In genomic region chr5:144372885-144373284, GRCm38 (mm10) we compare ENCODE assay signal across 20 mouse cellular contexts. TPM values are rescaled to one million over a fixed set of nuclear protein-coding genes. Genes with fewer than 3 reads are reported as not detected.
DNase-seq lines count a peak whose midpoint lies in the region; ATAC-seq and TF ChIP-seq lines count a peak whose summit lies in the region.
"Had no signal": no experiment of that assay in that cellular context is flagged by ENCODE, and none has a peak within 500 bp of the region (broad histone marks: within the 10 kb centered on the region; RNA-seq: fewer than 3 reads in every experiment).

No protein-coding gene starts in this region.

- no peak for ATAC-seq in limb, embryonic 14.5 days (ENCODE audit: low FRiP score, low read depth)
- peak; percentile 39 for ATAC-seq in intestine, postnatal 0 days
- no peak for ATAC-seq in hindbrain, embryonic 13.5 days (ENCODE audit: low FRiP score)
- ATAC-seq: forebrain, embryonic 14.5 days; midbrain, embryonic 16.5 days had no signal

- H3K4me1 ChIP-seq in limb, embryonic 14.5 days (ENCODE audit: control insufficient read depth, insufficient read depth, low read length), result no peaks in the 10 kb centered on the region
- peaks cover 6% of the 10 kb centered on the region for H3K4me1 ChIP-seq in limb, embryonic 10.5 days
- H3K4me1 ChIP-seq in intestine, postnatal 0 days (replicated peaks; ENCODE audit: control insufficient read depth, insufficient read depth, low read length), result no peaks in the 10 kb centered on the region
- H3K4me1 ChIP-seq in hindbrain, embryonic 13.5 days (replicated peaks), result no peaks in the 10 kb centered on the region
- H3K4me1 ChIP-seq: embryonic facial prominence, embryonic 15.5 days; limb, embryonic 13.5 days; neural tube, embryonic 13.5 days had no signal

- H3K36me3 ChIP-seq in limb, embryonic 14.5 days (ENCODE audit: control insufficient read depth, insufficient read depth, low read length), result no peaks in the 10 kb centered on the region
- H3K36me3 ChIP-seq in limb, embryonic 10.5 days, result no peaks in the 10 kb centered on the region
- no peaks in the 10 kb centered on the region for H3K36me3 ChIP-seq in intestine, postnatal 0 days (ENCODE audit: control insufficient read depth, insufficient read depth)
- H3K36me3 ChIP-seq in hindbrain, embryonic 13.5 days, result no peaks in the 10 kb centered on the region
- H3K36me3 ChIP-seq: embryonic facial prominence, embryonic 15.5 days; limb, embryonic 13.5 days; midbrain, embryonic 10.5 days; neural tube, embryonic 13.5 days had no signal

- 80% methylated on average over 2 of the region's 2 CpGs for WGBS in limb, embryonic 14.5 days
- 88% methylated on average over 2 of the region's 2 CpGs for WGBS in limb, embryonic 10.5 days
- WGBS in intestine, postnatal 0 days, result 41% methylated on average over 2 of the region's 2 CpGs
- WGBS in hindbrain, embryonic 13.5 days, result 90% methylated on average over 2 of the region's 2 CpGs

- TF ChIP-seq POLR2A in limb, embryonic 14.5 days (IDR thresholded peaks at IDR 0.05; ENCODE audit: borderline replicate concordance, extremely low read depth, insufficient read depth, insufficient read length), result no peak

- H3K4me2 ChIP-seq in limb, embryonic 14.5 days (replicated peaks; ENCODE audit: low read depth, low read length, severe bottlenecking), result no peak overlapping the region
- H3K4me2 ChIP-seq in intestine, postnatal 0 days (replicated peaks; ENCODE audit: low read depth), result no peak overlapping the region
- no peak overlapping the region for H3K4me2 ChIP-seq in hindbrain, embryonic 13.5 days
- H3K4me2 ChIP-seq: embryonic facial prominence, embryonic 15.5 days; limb, embryonic 13.5 days; neural tube, embryonic 13.5 days had no signal

- H3K9me3 ChIP-seq in limb, embryonic 14.5 days (ENCODE audit: control insufficient read depth, low read length), result no peaks in the 10 kb centered on the region
- no peaks in the 10 kb centered on the region for H3K9me3 ChIP-seq in limb, embryonic 10.5 days (replicated peaks)
- no peaks in the 10 kb centered on the region for H3K9me3 ChIP-seq in intestine, postnatal 0 days (ENCODE audit: control insufficient read depth)
- peaks cover 4% of the 10 kb centered on the region; the same call in 1 of the 2 replicates for H3K9me3 ChIP-seq in hindbrain, embryonic 13.5 days
- H3K9me3 ChIP-seq: embryonic facial prominence, embryonic 15.5 days; limb, embryonic 13.5 days; midbrain, embryonic 10.5 days; neural tube, embryonic 13.5 days had no signal

- no peak overlapping the region for H3K27ac ChIP-seq in limb, embryonic 14.5 days (replicated peaks; ENCODE audit: low read depth, low read length)
- no peak overlapping the region for H3K27ac ChIP-seq in limb, embryonic 10.5 days
- H3K27ac ChIP-seq in intestine, postnatal 0 days (ENCODE audit: low read depth, low read length), result peak overlapping the region; percentile 73
- H3K27ac ChIP-seq in hindbrain, embryonic 13.5 days, result no peak overlapping the region
- H3K27ac ChIP-seq: embryonic facial prominence, embryonic 15.5 days; limb, embryonic 13.5 days; midbrain, embryonic 10.5 days; neural tube, embryonic 13.5 days had no signal

- no peak for TF ChIP-seq CTCF in intestine, postnatal 0 days (IDR thresholded peaks at IDR 0.05; ENCODE audit: low read depth)

- DNase-seq in heart, adult 11 months, result peak; percentile 94
- DNase-seq in heart, postnatal 36 days, result no peak
- peak; percentile 21 for DNase-seq in limb, embryonic 14.5 days (ENCODE audit: low spot score)
- DNase-seq in limb, embryonic 10.5 days (ENCODE audit: low spot score), result no peak
- DNase-seq in lung, postnatal 10 days, result peak; percentile 47
- DNase-seq in urinary bladder, postnatal 25 days (ENCODE audit: low spot score), result no peak
- DNase-seq: cerebellum, adult 8-10 months; cerebellum, postnatal 36 days; kidney, postnatal 10 days; layer of hippocampus, postnatal 36 days; thymus, postnatal 25 days had no signal

- H3K27me3 ChIP-seq in limb, embryonic 14.5 days (ENCODE audit: control insufficient read depth, insufficient read depth, low read length), result no peaks in the 10 kb centered on the region
- H3K27me3 ChIP-seq in limb, embryonic 10.5 days (ENCODE audit: low read depth, poor library complexity, severe bottlenecking), result no peaks in the 10 kb centered on the region
- no peaks in the 10 kb centered on the region for H3K27me3 ChIP-seq in intestine, postnatal 0 days (replicated peaks; ENCODE audit: control insufficient read depth, insufficient read depth, low read length)
- H3K27me3 ChIP-seq in hindbrain, embryonic 13.5 days, result no peaks in the 10 kb centered on the region
- H3K27me3 ChIP-seq: embryonic facial prominence, embryonic 15.5 days; limb, embryonic 13.5 days; neural tube, embryonic 13.5 days had no signal

- no peak overlapping the region for H3K9ac ChIP-seq in limb, embryonic 14.5 days (ENCODE audit: low read depth, low read length, severe bottlenecking)
- H3K9ac ChIP-seq in intestine, postnatal 0 days (ENCODE audit: low read depth, low read length), result no peak overlapping the region
- no peak overlapping the region for H3K9ac ChIP-seq in hindbrain, embryonic 13.5 days
- H3K9ac ChIP-seq: embryonic facial prominence, embryonic 15.5 days; limb, embryonic 13.5 days; neural tube, embryonic 13.5 days had no signal

- H3K4me3 ChIP-seq in limb, embryonic 14.5 days (replicated peaks; ENCODE audit: low read length), result no peak overlapping the region
- H3K4me3 ChIP-seq in limb, embryonic 10.5 days, result no peak overlapping the region
- H3K4me3 ChIP-seq in intestine, postnatal 0 days (ENCODE audit: low read depth, low read length), result no peak overlapping the region
- no peak overlapping the region for H3K4me3 ChIP-seq in hindbrain, embryonic 13.5 days
- H3K4me3 ChIP-seq: embryonic facial prominence, embryonic 15.5 days; limb, embryonic 13.5 days; midbrain, embryonic 10.5 days; myocyte; neural tube, embryonic 13.5 days had no signal

- intact Hi-C loops in heart, postnatal 36 days (cut with DNase I), result no loop called here

RNA-seq across cellular contexts. Expression of gene Baiap2l1, which starts 15.0 kb away (rescaled TPM):
- total RNA-seq in heart, postnatal 36 days (2021), result 1 to 10 TPM; 5.1 to 7.0 TPM
- 6.9 and 7.4 TPM in 2 replicates for polyA plus RNA-seq in limb, embryonic 14.5 days (2012; rRNA removed)
- polyA plus RNA-seq in limb, embryonic 14.5 days (2014; fragmentation: Nextera tagmentation; extraction: Ambion mirVana), result 9.2 and 9.6 TPM in 2 replicates
- 5.4 and 5.5 TPM in 2 replicates for polyA plus RNA-seq in limb, embryonic 10.5 days (2016; fragmentation: Nextera tagmentation; extraction: Ambion mirVana)
- 38.8 and 41.1 TPM in 2 replicates for polyA plus RNA-seq in intestine, postnatal 0 days (2015; fragmentation: Nextera tagmentation; extraction: Ambion mirVana)
- polyA plus RNA-seq in hindbrain, embryonic 13.5 days (2015; fragmentation: Nextera tagmentation; extraction: Ambion mirVana), result 2.2 and 2.6 TPM in 2 replicates

Comparison
In these comparisons a context has a peak if more than half of its experiments do, and no peak if none do; other contexts are left out.
1. DNase-seq: peak in heart, adult 11 months (single experiment), limb, embryonic 14.5 days (single experiment) and lung, postnatal 10 days (single experiment); none in heart, postnatal 36 days (0 of 2), limb, embryonic 10.5 days (single experiment) and urinary bladder, postnatal 25 days (single experiment).